Mouse (Mus musculus): ENCODE results near the gene Mdm1. TPM values are rescaled to one million over a fixed set of nuclear protein-coding genes. Genes with fewer than 3 reads are reported as not detected.
"Not testable (repeated sequence)": the region's sequence is repeated elsewhere in the genome, so short reads cannot be mapped to it uniquely, and the experiment has no call there.

The Mdm1 gene
- total RNA-seq, 2 experiments from 2014 or later: 16.7 to 19.7 TPM

DNA sequence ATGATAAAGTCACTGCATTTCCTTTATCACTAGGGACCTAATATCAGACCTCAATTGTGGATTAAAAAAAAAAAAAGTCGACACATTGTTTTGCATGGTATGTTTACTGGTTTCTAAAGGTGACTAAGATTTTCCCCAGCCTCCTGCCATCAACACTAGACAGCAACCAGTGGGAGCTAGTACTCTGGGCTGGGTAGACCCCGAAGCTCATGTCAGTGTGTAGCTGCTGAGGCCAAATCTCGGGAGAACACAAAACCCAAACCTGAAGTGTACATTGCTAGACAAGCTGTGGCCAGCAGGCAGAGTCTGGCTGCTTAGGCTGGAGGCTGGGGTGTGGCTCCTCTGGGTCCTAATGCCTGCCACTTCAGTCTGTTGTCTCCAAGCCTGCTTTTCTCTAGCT is 53.5 kb downstream of the Mdm1 start:
- intact Hi-C loops (cut with DNase I); DNase-seq: not testable (repeated sequence)

DNA sequence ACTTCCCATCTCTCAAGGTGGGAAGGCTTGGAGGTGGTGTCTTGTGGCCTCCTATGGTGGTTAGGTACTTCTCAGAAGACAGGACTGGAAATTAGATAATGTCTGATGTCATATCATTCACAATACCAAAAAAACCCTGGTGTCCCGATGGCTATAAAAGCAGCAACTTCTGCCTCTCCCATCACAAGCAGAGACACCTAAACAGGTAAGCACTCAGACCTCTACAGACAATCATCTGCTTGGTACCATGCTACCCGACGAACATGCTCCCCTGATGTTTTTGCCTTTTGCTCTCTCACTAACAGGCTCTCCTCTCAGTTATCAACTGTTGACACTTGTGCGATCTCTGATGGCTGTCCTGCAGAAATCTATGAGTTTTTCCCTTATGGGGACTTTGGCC is 63.0 kb downstream of the Mdm1 start, which contains the start of gene Il22:
Gene Il22 (plus strand): TSS at position 301 of the 400 bp plus-strand sequence.
- intact Hi-C loops (cut with DNase I): no loop called here
- no peak for DNase-seq

DNA sequence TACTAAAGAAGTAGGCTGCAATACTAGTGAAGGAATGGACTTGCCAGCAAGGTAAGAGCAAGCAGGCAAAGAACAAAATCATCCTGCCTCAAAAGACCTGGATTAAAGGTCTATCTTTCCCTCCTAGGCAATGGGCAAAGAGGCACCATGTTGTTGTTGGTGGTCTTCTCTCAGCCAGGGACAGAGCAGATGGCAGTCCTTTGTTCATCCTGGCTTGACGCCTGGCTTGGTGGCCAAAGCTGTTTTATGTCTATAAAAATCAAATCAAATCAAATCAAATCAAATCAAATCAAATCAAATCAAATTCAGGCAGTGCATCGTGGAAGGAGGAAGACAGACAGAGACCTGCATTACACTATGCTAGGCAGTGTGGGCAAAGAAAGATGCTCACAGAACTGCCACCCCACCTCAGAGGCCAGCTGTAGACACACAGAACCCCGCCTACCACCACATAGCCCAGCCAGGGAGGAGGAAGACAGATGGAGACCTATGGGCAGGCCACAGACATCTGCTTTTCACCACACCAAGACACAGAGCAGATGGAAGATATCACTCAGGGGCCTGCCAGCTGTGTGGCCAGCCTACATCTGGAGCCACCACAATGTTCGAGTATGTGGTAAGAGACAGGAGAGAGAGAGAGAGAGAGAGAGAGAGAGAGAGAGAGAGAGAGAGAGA is 74.2 kb downstream of the Mdm1 start:
- peak; percentile 44 for DNase-seq
- intact Hi-C loops (cut with DNase I): not testable (repeated sequence)

Other genes with a start within 250 kb of the Mdm1 start
- not detected for gene Il22, start 63.1 kb downstream of the Mdm1 start, total RNA-seq (2021)
- gene Gm32717, start 99.0 kb downstream of the Mdm1 start, total RNA-seq (2021): under 1 TPM; 0.64 to 0.98 TPM
- gene Gm32802, start 116.9 kb downstream of the Mdm1 start, total RNA-seq (2021): under 1 TPM; 0.64 to 0.98 TPM
- not detected for gene Iltifb, start 153.2 kb downstream of the Mdm1 start, total RNA-seq (2021)
- gene Gm9040, start 185.2 kb downstream of the Mdm1 start, total RNA-seq (2021): not detected
- gene Gm9044, start 190.6 kb downstream of the Mdm1 start, total RNA-seq (2021): not detected
- gene Gm9045, start 196.0 kb downstream of the Mdm1 start, total RNA-seq (2021): not detected
- gene Gm9046, start 201.4 kb downstream of the Mdm1 start, total RNA-seq (2021): not detected
- not detected for gene Gm9048, start 206.9 kb downstream of the Mdm1 start, total RNA-seq (2021)
- gene Gm9049, start 212.3 kb downstream of the Mdm1 start, total RNA-seq (2021): not detected